Mouse (Mus musculus) ES-CJ7 (cell line): ENCODE data around the gene Nol9.

Experiments used
- DNase-seq: peaks from one replicate; pipeline ENCODE4 v3.0.0; 2011; ENCODE audit warnings: low read depth, low spot score

Nol9 gene

DNA sequence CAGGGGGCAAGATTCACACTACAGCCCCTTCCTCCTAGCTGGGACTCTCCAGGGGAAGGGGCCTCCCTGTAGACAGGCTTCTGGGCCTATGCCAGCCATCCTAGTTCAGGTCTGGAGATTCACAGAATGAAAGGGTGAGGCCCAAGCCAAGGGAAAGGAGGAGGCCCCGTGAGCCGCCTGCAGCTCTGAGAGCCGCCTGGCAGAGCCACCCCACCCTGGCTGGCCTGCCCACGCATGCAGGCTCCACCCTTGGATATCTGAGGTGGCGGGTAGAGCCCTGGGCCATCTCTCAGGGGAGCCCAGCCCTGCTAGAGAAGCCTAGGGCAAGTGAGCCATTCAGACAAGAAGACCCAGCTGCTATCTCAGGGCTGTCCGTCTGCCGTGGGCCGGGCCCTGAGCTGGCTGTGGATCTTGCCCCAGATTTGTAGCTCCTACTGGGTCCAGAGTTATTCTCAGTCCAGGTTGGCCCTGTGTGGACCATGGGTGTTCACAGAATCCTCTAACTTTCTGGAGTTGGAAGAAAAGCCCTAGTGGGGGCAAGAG, 53.7 kb downstream of the Nol9 start:
- no peak for DNase-seq

DNA sequence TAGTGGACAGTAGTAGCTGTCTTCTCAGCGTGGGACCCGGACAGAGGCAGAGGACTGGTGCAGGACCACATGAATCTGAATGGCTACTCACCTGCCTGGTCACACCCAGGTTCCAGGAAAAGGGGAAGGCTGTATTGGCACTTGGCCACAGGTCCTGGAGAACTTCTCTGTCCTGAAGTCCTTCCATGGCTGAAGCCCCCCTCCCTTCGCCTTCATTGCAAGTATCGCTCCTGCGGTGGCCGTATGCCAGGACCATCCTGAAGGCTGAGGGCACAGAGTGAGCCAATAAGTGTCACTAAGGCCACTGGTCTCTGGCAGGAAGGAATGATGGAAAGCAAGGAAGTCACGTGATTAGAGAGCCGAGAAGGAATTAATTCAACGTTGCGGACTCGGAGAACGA, 55.1 kb downstream of the Nol9 start:
- DNase-seq: no peak

DNA sequence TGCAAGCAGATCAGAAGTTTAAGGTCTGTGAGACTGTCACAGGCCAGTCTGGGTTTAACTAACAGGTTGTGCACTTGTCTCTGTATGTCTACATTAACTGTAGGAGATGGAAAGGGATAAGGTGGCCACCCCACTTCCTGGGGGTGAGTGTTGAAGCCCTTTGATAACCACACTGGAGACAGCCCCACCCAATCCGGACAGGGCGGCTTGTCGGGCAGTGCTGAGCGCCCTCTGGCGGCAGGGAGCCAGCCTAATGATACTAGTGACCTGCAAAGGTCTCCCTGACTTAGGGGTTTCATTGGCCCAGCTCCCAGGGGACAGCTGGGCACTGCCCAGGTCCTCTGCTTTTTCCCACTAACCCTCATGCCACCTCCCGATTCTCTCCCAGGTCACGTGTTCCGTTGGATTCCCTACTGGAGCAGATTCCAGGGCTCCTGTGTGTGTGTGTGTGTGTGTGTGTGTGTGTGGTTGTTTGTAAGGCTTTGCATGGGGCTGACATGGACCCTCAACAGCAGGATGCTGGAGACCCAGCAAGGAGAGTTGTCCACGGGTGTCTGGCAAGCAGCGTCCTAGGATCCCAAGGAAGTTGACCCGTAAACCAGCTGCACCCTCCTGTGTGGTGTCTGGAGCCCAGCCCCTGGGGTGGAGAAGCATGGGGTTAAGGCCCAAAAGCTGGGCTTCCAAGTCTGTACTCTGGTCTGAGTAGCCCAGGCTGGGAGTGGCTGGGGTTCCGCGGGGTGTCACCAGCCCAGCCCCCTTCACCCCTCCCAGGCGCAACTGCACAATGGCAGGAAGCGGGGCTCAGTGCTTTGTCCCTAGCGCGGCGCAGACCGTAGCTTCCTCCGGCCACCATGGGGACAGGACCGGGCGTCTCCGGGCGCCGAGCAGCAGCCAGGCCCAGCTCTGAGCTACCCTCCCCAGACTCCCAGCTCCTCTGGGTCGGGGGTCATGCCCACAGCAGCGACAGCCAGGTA, 57.1 kb downstream of the Nol9 start:
- DNase-seq: peak; percentile 76

DNA sequence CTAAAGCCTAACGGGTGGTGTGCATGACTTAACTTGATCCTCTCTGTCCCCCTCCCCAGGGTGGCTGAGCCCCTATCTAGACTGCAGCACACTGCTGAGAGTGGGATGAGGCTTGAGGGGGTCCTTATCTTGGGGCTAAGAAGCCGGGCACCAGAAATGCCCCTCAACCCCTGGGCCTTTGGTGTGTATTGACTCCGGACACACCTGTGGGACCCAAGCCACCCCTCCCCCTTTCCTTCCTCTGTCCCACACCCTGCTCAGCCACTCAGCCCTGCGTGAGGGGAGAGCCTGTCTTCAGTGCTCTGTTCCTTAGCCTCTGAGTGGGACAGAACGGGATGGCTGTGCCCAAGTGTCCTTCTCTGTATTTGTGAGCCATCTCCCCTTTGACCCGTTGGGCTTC, 57.8 kb downstream of the Nol9 start:
- no peak for DNase-seq

DNA sequence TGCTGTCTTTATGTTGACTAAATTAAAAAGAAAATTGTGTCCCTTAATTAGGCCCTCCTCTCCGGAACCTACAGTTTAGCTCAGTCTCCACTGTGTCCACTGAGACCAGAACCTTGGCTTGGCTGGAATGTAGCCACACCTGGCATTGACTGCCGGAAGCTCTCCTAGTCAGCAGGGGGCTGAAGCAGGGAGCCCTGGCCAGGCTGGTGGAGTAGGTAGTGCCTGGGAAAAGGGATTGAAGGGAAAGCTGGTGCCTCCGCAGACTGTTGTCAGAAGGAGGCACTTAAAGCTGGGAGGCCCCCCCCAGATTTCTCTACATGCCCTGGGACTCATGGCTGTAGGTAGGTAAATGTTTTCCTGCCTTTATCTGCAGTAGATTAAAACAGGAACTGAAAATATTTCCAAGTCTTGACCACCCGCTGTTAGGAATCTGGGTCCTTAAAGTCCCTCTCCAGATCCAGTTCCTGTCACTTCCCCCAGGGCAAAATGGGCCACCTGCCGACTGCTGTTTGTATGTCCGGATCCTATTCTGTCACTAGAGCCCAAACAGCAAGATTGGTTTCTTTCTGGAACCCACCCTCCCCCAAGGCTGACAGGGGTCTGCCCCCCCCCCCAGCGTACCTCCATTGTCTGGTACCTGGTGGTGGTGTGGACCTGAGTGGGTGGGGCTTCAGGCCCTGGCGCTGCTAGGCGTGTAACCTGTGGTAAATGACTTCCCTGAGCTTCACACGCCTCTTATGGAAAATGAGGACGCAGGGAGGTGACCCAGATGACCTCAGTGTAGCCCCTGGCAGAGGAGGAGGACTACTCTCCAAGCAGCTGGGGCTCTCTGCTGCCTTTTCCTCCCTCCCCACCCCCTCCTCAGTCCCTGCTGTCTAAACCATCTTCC, 59.0 kb downstream of the Nol9 start:
- peak; percentile 96 for DNase-seq

DNA sequence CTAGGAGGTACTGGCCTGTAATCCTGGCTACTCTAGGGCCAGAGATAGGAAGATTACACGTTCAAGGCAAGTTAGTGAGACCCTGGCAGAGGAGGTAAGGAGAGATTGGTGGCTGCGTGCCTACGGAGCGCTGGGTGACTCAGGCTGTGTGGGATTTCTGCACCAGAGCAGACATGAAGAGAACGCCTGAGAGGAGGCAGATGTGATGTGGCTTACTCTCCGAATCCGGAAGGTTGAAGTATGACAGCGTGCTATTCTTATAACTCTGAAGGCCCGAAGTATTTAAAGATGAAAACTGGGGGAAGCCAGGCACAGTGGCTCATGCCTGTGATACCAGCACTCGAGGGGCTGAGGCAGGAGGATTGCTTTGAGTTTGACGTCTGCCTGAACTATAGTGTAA, 61.4 kb downstream of the Nol9 start:
- no peak for DNase-seq

DNA sequence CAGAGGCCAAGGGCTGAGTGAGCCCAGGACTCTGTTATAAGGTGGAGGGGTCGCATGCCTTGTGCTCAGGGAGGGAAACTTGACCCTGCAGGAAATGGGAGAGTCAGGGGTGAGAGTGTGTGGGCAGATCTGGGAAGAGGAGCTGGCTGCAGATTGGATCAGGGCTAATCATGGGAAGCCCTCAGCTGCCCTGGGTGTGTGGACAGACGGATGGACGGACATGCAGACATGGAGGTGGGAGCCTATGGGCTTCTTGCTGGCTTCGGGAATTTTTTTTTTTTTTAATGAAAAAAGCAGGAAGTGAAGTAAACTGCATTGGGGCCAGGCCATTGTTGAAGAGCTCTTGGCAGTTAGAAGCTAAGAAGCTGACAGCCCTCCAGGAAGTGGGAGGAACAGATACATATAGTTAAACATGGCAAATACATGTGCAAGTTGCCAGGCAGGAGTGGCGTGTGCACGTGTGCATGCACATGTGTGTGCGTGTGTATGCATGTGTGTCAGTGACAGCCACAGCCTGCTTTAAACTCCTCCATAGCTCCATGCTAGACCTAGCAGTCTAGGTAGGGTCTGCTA, 62.0 kb downstream of the Nol9 start:
- DNase-seq: no peak

DNA sequence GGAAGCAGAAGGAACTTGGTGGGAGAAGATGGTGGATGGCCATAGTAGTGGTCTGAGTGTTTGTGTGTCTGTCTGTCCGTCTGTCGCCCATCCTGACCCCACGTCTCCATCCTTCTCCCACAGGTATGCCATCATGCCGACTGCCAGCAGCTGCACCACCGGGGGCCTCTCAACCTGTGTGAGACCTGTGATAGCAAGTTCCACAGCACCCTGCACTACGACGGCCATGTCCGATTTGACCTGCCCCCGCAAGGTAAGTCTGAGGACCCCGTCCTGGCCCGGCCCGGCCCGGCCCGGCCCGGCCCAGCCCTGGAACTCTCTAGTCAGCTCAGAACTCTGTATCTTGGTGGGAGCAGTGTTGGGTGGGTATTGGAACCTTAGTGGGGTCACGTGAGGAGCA, 62.8 kb downstream of the Nol9 start:
- DNase-seq: no peak

DNA sequence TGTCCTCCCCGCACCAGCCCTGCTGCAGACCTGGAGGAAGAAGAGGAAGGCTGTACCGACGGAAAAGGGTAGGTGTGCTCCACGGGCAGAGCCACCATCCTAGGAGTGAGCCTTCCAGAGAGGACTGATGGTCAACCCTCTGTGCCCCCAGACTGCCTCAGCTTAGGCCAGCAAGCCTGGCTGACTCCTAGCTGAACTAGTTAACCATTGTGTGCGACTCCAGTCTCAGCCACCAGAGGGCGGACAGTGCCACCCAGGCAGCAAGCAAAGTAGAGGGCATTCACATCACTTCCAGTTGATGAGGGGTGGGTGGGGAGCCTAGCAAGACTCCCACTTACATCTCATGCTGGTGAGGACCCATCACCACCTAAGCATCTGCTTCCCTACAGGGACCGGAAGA, 63.9 kb downstream of the Nol9 start:
- peak; percentile 86 for DNase-seq

DNA sequence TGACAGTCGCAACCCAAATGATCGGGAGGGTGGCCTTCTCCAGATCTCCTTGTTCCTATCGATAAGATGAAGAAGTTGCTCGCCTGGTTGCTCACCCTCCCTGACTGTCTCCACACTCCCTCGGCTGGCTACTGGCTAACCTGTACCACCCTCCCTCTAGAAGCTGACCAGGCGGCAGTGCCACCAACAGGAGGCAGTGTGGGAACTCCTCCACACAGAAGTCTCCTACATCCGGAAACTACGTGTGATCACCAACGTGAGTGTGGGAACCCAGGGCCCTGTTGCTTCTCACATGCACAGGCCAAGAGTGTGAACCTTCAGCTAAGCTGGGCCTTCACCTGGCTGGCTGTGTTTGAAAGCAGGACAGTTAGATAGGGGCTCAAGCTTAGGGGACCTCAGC, 67.6 kb downstream of the Nol9 start:
- peak; percentile 78 for DNase-seq

DNA sequence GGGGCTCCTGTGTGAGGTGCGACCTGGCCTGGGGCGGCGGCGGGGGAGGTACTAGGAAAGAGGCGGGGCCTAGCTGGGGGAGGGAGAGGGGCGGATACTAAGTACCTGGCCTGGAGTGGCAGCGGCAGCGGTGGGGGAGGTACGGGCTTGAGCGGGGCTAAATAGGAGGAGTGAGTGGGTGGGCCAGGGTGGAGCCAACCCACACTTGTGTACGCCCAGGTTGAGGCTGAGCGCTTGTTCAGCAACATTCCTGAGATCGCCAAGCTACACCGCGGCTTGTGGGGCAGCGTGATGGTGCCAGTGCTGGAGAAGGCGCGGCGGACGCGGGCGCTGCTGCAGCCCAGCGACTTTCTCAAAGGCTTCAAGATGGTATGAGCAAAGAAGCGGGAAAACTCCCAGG, 68.4 kb downstream of the Nol9 start:
- DNase-seq: peak; percentile 84

DNA sequence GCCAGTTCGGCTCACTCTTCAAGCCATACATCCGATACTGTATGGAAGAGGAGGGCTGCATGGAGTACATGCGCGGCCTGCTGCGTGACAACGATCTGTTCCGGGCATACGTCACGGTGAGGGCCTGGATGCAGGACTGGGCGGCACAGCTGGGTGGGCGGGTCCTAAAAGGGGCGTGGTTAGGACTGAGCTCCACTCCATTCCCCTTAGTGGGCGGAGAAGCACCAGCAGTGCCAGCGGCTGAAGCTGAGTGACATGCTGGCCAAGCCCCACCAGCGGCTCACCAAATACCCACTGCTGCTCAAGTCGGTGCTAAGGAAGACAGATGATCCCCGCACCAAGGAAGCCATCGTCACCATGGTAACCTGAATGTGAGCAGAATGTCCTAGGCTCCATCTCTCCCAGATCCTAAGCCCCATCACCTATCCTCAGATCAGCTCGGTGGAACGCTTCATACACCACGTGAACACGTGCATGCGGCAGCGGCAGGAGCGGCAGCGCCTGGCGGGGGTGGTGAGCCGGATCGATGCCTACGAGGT, 68.9 kb downstream of the Nol9 start:
- peak; percentile 91 for DNase-seq

DNA sequence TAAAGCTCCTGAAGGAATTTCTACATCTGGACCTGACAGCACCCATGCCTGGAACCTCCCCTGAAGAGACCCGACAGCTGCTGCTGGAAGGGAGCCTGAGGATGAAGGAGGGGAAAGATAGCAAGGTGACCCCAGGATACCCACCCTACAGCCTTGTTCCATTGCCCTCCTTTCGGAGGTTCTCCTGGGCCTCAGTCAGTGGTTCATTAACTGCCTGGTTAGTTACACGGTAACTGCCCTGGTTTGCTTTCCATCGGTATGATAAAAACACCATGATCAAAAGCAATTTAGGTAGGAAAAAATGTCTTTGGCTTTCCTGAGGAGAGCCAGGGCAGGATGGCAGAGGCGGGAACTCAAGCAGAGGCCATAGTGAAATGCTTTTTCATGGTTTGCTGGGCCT, 69.6 kb downstream of the Nol9 start:
- DNase-seq: no peak

DNA sequence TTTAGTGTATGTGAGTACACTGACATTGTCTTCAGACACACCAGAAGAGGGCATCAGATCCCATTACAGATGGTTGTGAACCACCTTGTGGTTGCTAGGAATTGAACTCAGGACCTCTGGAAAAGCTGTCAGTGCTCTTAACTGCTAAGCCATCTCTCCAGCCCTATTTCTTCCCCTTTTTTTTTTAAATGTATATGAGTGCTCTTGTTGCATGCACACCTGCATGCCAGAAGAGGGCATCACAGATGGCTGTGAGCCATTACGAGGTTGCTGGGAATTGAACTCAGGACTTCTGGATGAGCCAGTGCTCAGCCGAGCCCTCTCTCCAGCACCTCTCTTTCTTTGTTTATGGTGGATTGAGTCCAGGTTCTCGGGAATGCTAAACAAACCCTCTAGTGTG, 70.4 kb downstream of the Nol9 start:
- DNase-seq: no peak

DNA sequence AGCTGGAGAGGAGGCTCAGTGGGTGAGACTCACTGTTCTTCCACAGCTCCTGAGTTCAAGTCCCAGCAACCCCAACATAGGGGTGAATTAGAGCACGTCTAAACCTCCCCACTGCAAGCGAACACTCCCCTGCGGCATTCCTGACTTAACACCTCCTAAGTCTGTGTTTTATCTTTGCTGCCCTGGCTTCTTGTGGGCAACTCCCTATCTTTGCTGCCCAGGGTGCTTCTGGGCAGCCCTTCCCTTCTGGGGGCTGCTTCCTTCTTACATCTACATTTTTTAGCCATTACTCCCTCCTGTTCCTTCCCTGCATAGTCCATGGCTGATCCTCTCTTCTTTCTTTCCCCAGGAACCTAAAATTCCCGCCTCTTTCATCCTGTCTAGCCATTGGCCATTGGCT, 71.6 kb downstream of the Nol9 start:
- DNase-seq: no peak
